Mouse (Mus musculus) myocyte (in vitro differentiated cells): ENCODE data around the gene Hpcal1.

Experiments
- E2F4 ChIP-seq: IDR thresholded peaks from one replicate; pipeline ENCODE4 v1.6.1; 2011; ENCODE audit warnings: mild to moderate bottlenecking, control low read depth, moderate library complexity; ENCODE audit not compliant: insufficient read depth
- MAX ChIP-seq: IDR thresholded peaks from one replicate; pipeline ENCODE4 v1.6.1; 2011; ENCODE audit warnings: low read depth, mild to moderate bottlenecking, control low read depth
- POLR2A ChIP-seq: IDR thresholded peaks from one replicate; pipeline ENCODE4 v1.6.1; 2011; ENCODE audit warnings: low read depth, mild to moderate bottlenecking, control low read depth, moderate library complexity; ENCODE audit not compliant: insufficient read length
- SRF ChIP-seq: IDR thresholded peaks from one replicate; pipeline ENCODE4 v1.6.1; 2011; ENCODE audit warnings: low read depth; ENCODE audit not compliant: control insufficient read depth, insufficient read length
- USF1 ChIP-seq: IDR thresholded peaks from one replicate; pipeline ENCODE4 v1.6.1; 2011; ENCODE audit warnings: low read depth, mild to moderate bottlenecking, control low read depth, moderate library complexity

- TF ChIP-seq POLR2A (no peak), MAX (no peak), USF1 (no peak), E2F4 (no peak), SRF (no peak)
These were observed 87.7 kb downstream of the Hpcal1 start for GRCm38 (mm10) chr12:17778320-17778719.
